Mouse (Mus musculus): ENCODE measurements around the gene Gsk3b. TPM values are rescaled to one million over a fixed set of nuclear protein-coding genes. Genes with fewer than 3 reads are reported as not detected.

The Gsk3b gene
- 300 TPM for polyA plus RNA-seq (2014; fragmentation: Illumina TruSeq; extraction: RNeasy Lipid Tissue Mini Kit (QIAGEN cat#74804); ENCODE audit: low read depth, low replicate concordance)

GRCm38 (mm10) chr16:38088629-38089446 lies at the start of gene Gsk3b:
Gene Gsk3b, plus strand, starts transcription at chr16:38089001.

GRCm38 (mm10) chr16:38294685-38295348 lies 206.0 kb downstream of the Gsk3b start, which contains the start of gene Nr1i2:
Gene Nr1i2, minus strand, starts transcription at chr16:38294824.

Other genes with a start within 250 kb of the Gsk3b start
- gene Gm36028, start 227.9 kb upstream of the Gsk3b start, polyA plus RNA-seq (2014; fragmentation: Illumina TruSeq; extraction: RNeasy Lipid Tissue Mini Kit (QIAGEN cat#74804); ENCODE audit: low read depth, low replicate concordance): 1.7 TPM
- gene Lrrc58, start 220.6 kb upstream of the Gsk3b start, polyA plus RNA-seq (2014; fragmentation: Illumina TruSeq; extraction: RNeasy Lipid Tissue Mini Kit (QIAGEN cat#74804); ENCODE audit: low read depth, low replicate concordance): 28.1 TPM
- 0.80 TPM for gene Gpr156, start 172.5 kb upstream of the Gsk3b start, polyA plus RNA-seq (2014; fragmentation: Illumina TruSeq; extraction: RNeasy Lipid Tissue Mini Kit (QIAGEN cat#74804); ENCODE audit: low read depth, low replicate concordance)
- 0.18 TPM for gene Nr1i2, start 205.8 kb downstream of the Gsk3b start, polyA plus RNA-seq (2014; fragmentation: Illumina TruSeq; extraction: RNeasy Lipid Tissue Mini Kit (QIAGEN cat#74804); ENCODE audit: low read depth, low replicate concordance)